Mouse (Mus musculus) lung, postnatal 0 days (tissue): ENCODE measurements around the gene B230219D22Rik.

Experiments
- CTCF ChIP-seq: IDR thresholded peaks from 2 replicates; pipeline ENCODE4 v1.5.1; 2016; ENCODE audit warnings: antibody characterized with exemption, mild to moderate bottlenecking
- EP300 ChIP-seq: IDR thresholded peaks from 2 replicates; pipeline ENCODE4 v1.6.1; 2016; ENCODE audit warnings: antibody characterized with exemption, mild to moderate bottlenecking, control low read depth

DNA sequence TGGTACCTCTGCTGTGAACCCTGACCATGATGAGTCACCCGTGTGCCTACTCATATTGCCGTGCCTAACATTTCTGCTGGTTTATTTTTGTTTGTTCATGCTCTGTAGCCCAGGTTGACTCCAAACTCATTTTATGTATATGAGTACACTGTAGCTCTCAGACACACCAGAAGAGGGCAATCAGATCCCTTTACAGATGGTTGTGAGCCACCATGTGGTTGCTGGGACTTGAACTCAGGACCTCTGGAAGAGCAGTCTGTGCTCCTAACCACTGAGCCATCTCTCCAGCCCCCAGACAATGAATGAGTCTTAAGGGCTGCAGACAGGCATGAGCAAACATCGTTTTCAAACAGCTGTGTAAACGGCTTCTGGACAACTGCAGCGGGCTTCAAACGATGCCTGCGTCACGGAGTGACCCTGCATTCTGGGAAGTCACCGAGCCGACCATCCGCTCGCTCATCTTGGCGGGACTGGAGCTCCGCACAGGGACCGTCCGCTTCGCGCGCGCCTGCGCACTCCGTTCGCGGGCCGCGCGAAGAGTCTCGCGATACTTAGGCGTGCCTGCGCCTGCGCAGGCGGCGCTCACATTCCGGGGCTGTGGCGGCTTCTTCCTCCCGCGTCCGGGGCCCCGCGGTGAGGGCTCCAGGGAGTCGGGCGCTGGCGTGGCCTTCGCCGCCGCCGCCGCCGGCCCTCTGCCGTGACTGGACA lies at the start of gene B230219D22Rik:
- TF ChIP-seq CTCF (peak; percentile 34; the same call in 1 of the 2 replicates), EP300 (0 out of 2 replicates have a peak, but pooled peaks have one; percentile 10)
